Mouse (Mus musculus): ENCODE measurements around the gene Strada. TPM values are rescaled to one million over a fixed set of nuclear protein-coding genes. Genes with fewer than 3 reads are reported as not detected.
A peak's percentile ranks its signal among the peaks of the same experiment; 100 is the strongest.
"Not testable (repeated sequence)": the region's sequence is repeated elsewhere in the genome, so short reads cannot be mapped to it uniquely, and the experiment has no call there.

Strada gene
- polyA plus RNA-seq, 1 experiment = 32.6 TPM

GRCm38 (mm10) chr11:106152132-106152531, 49.8 kb downstream of the Strada start:
- peaks cover 10% of the 10 kb centered on the region; the same call in 1 of the 2 replicates for H3K4me1 ChIP-seq (ENCODE audit: control insufficient read depth, insufficient read depth, insufficient read length)
- 81% methylated on average over 8 of the region's 8 CpGs for WGBS
- H3K27me3 ChIP-seq (ENCODE audit: control insufficient read depth, insufficient read depth, low read length) = no peaks in the 10 kb centered on the region

GRCm38 (mm10) chr11:106151219-106151618, 50.7 kb downstream of the Strada start:
- DNase-seq (ENCODE audit: low read depth in 1 of 2, low spot score in 2 of 2) = no peak
- Histone ChIP-seq H3K36me3 (ENCODE audit: control insufficient read depth, insufficient read depth, low read length) (peaks cover 43% of the 10 kb centered on the region), H3K27ac (ENCODE audit: insufficient read depth, low read length) (no peak overlapping the region), H3K27me3 (ENCODE audit: control insufficient read depth, insufficient read depth, low read length) (no peaks in the 10 kb centered on the region), H3K4me3 (ENCODE audit: extremely low read depth, insufficient read depth, insufficient read length) (no peak overlapping the region), H3K4me1 (ENCODE audit: control insufficient read depth, insufficient read depth, insufficient read length) (peaks cover 4% of the 10 kb centered on the region; the same call in 1 of the 2 replicates)
- no peak for TF ChIP-seq POLR2A (IDR thresholded peaks at IDR 0.05; ENCODE audit: low read depth, low read length)
- TF ChIP-seq CTCF (IDR thresholded peaks at IDR 0.05; ENCODE audit: extremely low read depth, insufficient read depth, insufficient read length, insufficient replicate concordance) = no peak
- WGBS = 94% methylated on average over 3 of the region's 3 CpGs

More at GRCm38 (mm10) chr11:106152132-106152531, 49.8 kb downstream of the Strada start:
- TF ChIP-seq CTCF (IDR thresholded peaks at IDR 0.05; ENCODE audit: extremely low read depth, insufficient read depth, insufficient read length, insufficient replicate concordance) (no peak), POLR2A (IDR thresholded peaks at IDR 0.05; ENCODE audit: low read depth, low read length) (no peak)
- no peak for DNase-seq (ENCODE audit: low read depth in 1 of 2, low spot score in 2 of 2)
- no peak overlapping the region for H3K4me3 ChIP-seq (ENCODE audit: extremely low read depth, insufficient read depth, insufficient read length)
- peaks cover 52% of the 10 kb centered on the region for H3K36me3 ChIP-seq (ENCODE audit: control insufficient read depth, insufficient read depth, low read length)
- no peak overlapping the region for H3K27ac ChIP-seq (ENCODE audit: insufficient read depth, low read length)

DNA sequence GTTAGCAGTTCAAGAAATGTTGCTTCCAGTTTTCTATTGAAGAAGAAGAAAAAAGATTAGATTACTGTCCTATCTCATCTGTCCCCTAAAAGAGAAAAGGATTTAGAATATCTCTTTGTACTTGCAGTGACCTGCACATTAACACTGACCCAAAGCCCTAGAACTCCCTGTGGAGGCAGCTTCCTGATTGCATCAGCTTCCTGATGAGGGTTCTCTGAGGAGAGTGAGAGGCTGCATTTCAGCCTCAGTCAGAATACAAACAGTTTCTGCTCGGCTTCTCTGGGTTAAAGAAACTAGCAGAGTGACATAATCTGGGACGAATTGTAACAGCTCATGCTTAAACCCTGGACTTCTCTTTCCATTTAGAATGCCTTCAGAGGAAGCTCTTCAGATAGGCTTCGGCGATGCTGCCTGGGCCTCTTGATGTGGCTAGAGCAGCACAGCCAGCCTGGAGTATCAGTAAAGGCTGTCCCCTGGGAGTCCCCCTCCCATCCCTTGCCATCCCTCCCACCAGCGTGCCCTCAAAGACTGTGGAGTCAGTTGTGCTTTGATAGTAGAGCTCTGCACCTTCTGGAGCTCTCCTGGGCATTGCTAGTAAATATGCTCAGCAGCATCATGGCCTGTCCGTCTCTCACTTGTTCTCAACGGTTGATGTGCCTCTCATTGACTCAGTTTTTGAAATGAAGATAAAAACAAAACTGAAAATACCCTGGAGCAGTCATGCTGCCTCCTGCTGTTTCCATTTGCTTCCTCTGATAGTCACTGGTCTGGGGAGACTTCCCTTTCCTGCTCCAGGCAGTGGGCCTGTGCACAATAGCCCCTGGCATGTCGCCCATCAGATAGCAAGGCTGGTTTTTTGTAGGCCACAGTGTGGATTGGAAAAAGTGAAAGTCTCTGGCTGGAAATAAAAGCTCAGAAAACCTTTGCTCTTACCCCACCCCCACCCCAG, 67.1 kb downstream of the Strada start:
- H3K4me3 ChIP-seq (ENCODE audit: extremely low read depth, insufficient read depth, insufficient read length) = no peak overlapping the region
- H3K4me1 ChIP-seq (ENCODE audit: control insufficient read depth, insufficient read depth, insufficient read length) = peaks cover 9% of the 10 kb centered on the region; the same call in 1 of the 2 replicates
- H3K27ac ChIP-seq (ENCODE audit: insufficient read depth, low read length) = peak overlapping the region; percentile 59
- H3K36me3 ChIP-seq (ENCODE audit: control insufficient read depth, insufficient read depth, low read length) = peaks cover 13% of the 10 kb centered on the region
- 9% methylated on average over 8 of the region's 8 CpGs for WGBS
- DNase-seq (ENCODE audit: low read depth in 1 of 2, low spot score in 2 of 2) = no peak
- TF ChIP-seq POLR2A (IDR thresholded peaks at IDR 0.05; ENCODE audit: low read depth, low read length) (no peak), CTCF (IDR thresholded peaks at IDR 0.05; ENCODE audit: extremely low read depth, insufficient read depth, insufficient read length, insufficient replicate concordance) (no peak)
- no peaks in the 10 kb centered on the region for H3K27me3 ChIP-seq (ENCODE audit: control insufficient read depth, insufficient read depth, low read length)

GRCm38 (mm10) chr11:106132516-106132915, 69.5 kb downstream of the Strada start:
- no peak overlapping the region for H3K27ac ChIP-seq (ENCODE audit: insufficient read depth, low read length)
- DNase-seq (ENCODE audit: low read depth in 1 of 2, low spot score in 2 of 2) = no peak
- TF ChIP-seq CTCF (IDR thresholded peaks at IDR 0.05; ENCODE audit: extremely low read depth, insufficient read depth, insufficient read length, insufficient replicate concordance) (no peak), POLR2A (IDR thresholded peaks at IDR 0.05; ENCODE audit: low read depth, low read length) (no peak)
- H3K36me3 ChIP-seq (ENCODE audit: control insufficient read depth, insufficient read depth, low read length) = peaks cover 13% of the 10 kb centered on the region
- H3K4me3 ChIP-seq (ENCODE audit: extremely low read depth, insufficient read depth, insufficient read length) = no peak overlapping the region
- H3K27me3 ChIP-seq (ENCODE audit: control insufficient read depth, insufficient read depth, low read length) = no peaks in the 10 kb centered on the region
- 96% methylated on average over 5 of the region's 5 CpGs for WGBS
- peaks cover 9% of the 10 kb centered on the region; the same call in 1 of the 2 replicates for H3K4me1 ChIP-seq (ENCODE audit: control insufficient read depth, insufficient read depth, insufficient read length)

GRCm38 (mm10) chr11:106129477-106129876, 72.5 kb downstream of the Strada start:
- Histone ChIP-seq H3K4me1 (ENCODE audit: control insufficient read depth, insufficient read depth, insufficient read length) (peaks cover 3% of the 10 kb centered on the region; the same call in 1 of the 2 replicates), H3K27ac (ENCODE audit: insufficient read depth, low read length) (no peak overlapping the region), H3K4me3 (ENCODE audit: extremely low read depth, insufficient read depth, insufficient read length) (no peak overlapping the region), H3K27me3 (ENCODE audit: control insufficient read depth, insufficient read depth, low read length) (no peaks in the 10 kb centered on the region), H3K36me3 (ENCODE audit: control insufficient read depth, insufficient read depth, low read length) (peaks cover 10% of the 10 kb centered on the region)
- 69% methylated on average over 1 of the region's 1 CpGs for WGBS
- no peak for TF ChIP-seq POLR2A (IDR thresholded peaks at IDR 0.05; ENCODE audit: low read depth, low read length)
- TF ChIP-seq CTCF (IDR thresholded peaks at IDR 0.05; ENCODE audit: extremely low read depth, insufficient read depth, insufficient read length, insufficient replicate concordance) = no peak
- no peak for DNase-seq (ENCODE audit: low read depth in 1 of 2, low spot score in 2 of 2)

DNA sequence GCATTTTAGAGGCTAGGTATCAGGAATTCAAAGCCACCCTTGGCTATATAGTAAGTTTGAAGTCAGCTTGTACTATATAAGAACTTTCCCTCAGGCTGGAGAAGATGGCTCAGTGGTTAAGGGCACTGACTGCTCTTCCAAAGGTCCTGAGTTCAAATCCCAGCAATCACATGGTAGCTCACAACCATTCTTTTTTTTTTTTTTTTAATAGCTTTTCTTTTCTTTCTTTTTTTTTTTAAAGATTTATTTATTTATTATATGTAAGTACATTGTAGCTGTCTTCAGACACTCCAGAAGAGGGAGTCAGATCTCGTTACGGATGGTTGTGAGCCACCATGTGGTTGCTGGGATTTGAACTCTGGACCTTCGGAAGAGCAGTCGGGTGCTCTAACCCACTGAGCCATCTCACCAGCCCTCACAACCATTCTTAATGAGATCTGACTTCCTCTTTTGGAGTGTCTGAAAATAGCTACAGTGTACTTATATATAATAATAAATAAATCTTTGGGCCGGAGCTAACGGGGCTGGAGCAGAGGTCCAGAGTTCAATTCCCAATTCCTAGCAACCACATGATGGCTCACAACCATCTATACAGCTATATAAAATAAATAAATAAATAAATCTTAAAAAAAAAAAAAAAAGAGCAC, 75.1 kb downstream of the Strada start:
- WGBS = 85% methylated on average over 6 of the region's 6 CpGs

More for the DNA sequence above, 75.1 kb downstream of the Strada start:
- not testable (repeated sequence) for DNase-seq (ENCODE audit: low read depth in 1 of 2, low spot score in 2 of 2); H3K27ac ChIP-seq (ENCODE audit: insufficient read depth, low read length); H3K27me3 ChIP-seq (ENCODE audit: control insufficient read depth, insufficient read depth, low read length); H3K4me3 ChIP-seq (ENCODE audit: extremely low read depth, insufficient read depth, insufficient read length)
- H3K4me1 ChIP-seq (ENCODE audit: control insufficient read depth, insufficient read depth, insufficient read length) = peaks cover 13% of the 10 kb centered on the region
- peaks cover 14% of the 10 kb centered on the region for H3K36me3 ChIP-seq (ENCODE audit: control insufficient read depth, insufficient read depth, low read length)

Measured in spleen, adult 2 months (tissue).